Mouse (Mus musculus): Measurements from ENCODE around the gene Dpp8. TPM values are rescaled to one million over a fixed set of nuclear protein-coding genes. Genes with fewer than 3 reads are reported as not detected.

Gene Dpp8
- 51.4 TPM for polyA plus RNA-seq (2014; fragmentation: Illumina TruSeq; extraction: RNeasy Lipid Tissue Mini Kit (QIAGEN cat#74804); ENCODE audit: low read depth, low replicate concordance)

DNA sequence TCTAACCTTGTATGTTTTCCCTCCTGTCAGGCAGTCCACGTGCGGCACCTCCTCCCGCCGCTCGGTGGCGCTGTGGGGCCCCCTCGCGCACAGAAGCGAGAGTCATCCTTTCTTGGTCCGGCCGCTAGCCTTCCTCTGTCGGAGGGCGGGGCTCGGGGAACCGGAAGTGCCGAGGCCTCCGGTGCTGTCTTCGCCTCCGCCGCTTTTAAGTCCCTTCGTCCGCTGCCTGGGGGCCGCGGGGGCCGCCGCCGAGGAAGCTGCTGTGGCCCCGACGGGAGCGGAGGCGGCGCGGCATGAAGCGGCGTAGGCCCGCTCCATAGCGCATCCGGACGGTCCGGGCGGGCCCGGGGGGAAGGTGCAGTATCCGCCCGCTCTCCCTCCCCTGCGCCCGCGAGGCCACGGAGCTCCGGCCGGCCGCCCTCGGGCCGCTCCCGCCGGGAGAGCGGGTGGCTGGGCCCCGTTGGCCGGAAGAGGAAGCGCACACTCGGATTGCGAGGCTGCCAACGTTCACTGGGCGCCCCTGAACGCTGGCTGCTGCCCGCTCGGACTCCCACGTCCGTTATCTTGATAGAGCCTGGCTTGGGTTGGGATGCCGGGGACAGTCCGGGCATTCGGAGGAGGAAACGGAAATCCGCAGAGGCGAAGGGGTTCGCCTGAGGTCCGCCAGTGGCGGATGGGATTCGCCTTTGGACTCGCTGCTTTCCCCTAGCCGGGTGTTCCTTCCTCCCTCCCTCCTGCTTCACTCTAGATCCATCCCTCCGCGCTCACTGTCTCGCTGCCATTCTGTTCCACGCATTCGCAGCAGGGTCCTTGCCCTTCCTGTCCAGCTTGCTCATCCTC is at the start of gene Dpp8:
TSS of gene Dpp8 (plus strand) at position 146 of the 840 bp plus-strand sequence.

DNA sequence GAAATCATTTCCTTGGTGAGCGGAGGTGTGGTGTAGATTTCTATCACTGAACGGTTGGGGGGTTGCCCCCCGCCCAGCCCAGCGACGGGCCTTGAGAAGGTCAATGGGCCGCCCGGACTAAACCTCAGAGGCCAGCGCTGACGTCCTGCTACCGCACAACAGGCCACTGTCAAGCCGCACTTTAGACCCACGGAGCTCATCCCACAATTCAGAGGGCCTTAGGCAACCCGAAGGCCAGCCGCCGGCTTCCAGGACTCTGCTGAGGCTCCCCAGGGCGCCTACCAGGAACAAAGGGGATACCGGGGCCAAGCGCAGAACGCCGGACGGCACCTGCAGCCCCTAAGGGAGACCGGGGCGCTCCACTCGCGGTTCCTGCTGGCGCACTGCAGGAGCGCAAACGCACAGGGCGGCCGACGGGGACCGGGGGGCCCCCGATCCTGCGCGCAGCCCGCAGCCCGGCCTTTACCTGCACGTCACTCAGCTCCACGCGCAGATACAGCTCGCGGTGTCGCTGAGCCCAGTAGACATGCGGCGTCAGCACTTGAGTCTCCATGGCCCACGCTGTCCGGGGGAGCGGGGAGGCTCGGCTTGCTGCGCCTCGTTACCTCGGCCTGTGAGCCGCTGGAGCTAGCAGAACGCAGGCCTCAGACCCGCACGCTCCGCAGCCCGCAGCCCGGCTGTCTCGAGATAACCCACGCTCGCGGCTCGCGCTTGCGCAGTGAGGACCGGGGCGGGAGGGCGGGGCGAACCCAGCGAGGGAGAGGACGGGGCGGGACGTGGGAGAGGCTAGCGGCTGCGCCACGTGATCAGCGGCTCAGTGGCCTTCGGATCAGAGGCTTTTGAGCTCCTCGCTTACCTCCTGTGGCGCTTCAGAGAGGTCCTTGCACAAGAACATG is 11.0 kb upstream of the Dpp8 start, which contains the start of gene Hacd3:
TSS of gene Hacd3 (minus strand) at position 703 of the 896 bp plus-strand sequence.

DNA sequence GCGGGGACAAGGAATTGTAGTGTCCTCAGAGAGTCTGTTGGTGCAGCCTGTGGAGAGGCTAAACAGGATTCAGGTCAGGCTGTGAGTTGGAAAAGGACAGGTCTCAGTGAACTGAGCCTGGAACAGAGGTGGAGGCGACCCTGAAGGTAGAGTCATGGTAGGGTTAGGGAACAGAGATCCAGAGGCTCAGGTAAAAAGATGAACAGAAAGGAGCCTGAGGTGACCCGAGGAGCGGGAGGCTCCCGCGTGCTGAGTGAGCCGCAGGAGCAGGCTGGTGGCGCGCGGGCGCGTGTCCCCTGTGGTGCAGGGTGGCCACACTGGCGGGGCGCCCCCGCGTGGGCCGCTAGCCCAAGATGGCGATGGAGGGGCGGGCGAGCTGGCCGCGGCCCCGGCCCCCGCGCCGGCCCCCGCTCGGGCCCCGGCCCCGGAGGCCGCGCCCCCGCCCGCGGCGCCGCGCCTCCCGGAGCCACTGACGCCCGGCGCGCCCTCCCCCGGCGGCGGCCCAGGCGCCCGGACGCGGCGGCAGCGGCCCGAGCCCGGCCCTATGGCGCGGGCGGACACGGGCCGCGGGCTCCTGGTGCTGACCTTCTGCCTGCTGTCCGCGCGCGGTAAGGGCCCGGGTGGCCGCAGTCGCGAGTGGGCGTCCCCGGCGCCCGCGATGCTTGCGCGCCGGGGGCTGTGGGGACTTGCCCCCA is 68.9 kb downstream of the Dpp8 start, which contains the start of gene Igdcc4:
TSS of gene Igdcc4 (plus strand) at position 496 of the 695 bp plus-strand sequence.

Other genes starting within 250 kb of the Dpp8 start
- gene Dennd4a, start 221.1 kb upstream of the Dpp8 start, polyA plus RNA-seq (2014; fragmentation: Illumina TruSeq; extraction: RNeasy Lipid Tissue Mini Kit (QIAGEN cat#74804); ENCODE audit: low read depth, low replicate concordance), result 8.1 TPM
- gene Slc24a1, start 80.8 kb upstream of the Dpp8 start, polyA plus RNA-seq (2014; fragmentation: Illumina TruSeq; extraction: RNeasy Lipid Tissue Mini Kit (QIAGEN cat#74804); ENCODE audit: low read depth, low replicate concordance), result 0.05 TPM
- gene Ints14, start 71.5 kb upstream of the Dpp8 start, polyA plus RNA-seq (2014; fragmentation: Illumina TruSeq; extraction: RNeasy Lipid Tissue Mini Kit (QIAGEN cat#74804); ENCODE audit: low read depth, low replicate concordance), result 17.3 TPM
- gene Hacd3, start 10.7 kb upstream of the Dpp8 start, polyA plus RNA-seq (2014; fragmentation: Illumina TruSeq; extraction: RNeasy Lipid Tissue Mini Kit (QIAGEN cat#74804); ENCODE audit: low read depth, low replicate concordance), result 49.9 TPM
- 2.6 TPM for gene Igdcc4, start 69.1 kb downstream of the Dpp8 start, polyA plus RNA-seq (2014; fragmentation: Illumina TruSeq; extraction: RNeasy Lipid Tissue Mini Kit (QIAGEN cat#74804); ENCODE audit: low read depth, low replicate concordance)
- 0.51 TPM for gene Igdcc3, start 108.8 kb downstream of the Dpp8 start, polyA plus RNA-seq (2014; fragmentation: Illumina TruSeq; extraction: RNeasy Lipid Tissue Mini Kit (QIAGEN cat#74804); ENCODE audit: low read depth, low replicate concordance)
- gene Parp16, start 162.9 kb downstream of the Dpp8 start, polyA plus RNA-seq (2014; fragmentation: Illumina TruSeq; extraction: RNeasy Lipid Tissue Mini Kit (QIAGEN cat#74804); ENCODE audit: low read depth, low replicate concordance), result 17.0 TPM
- gene Cilp, start 232.8 kb downstream of the Dpp8 start, polyA plus RNA-seq (2014; fragmentation: Illumina TruSeq; extraction: RNeasy Lipid Tissue Mini Kit (QIAGEN cat#74804); ENCODE audit: low read depth, low replicate concordance), result 44.2 TPM